Mouse (Mus musculus) heart, adult 2 months (tissue): Measurements from ENCODE around the gene Hoxb6.

Experiments
- CTCF ChIP-seq: fragments of 200-600 bp; IDR thresholded peaks from 2 replicates; pipeline ENCODE4 v1.8.1; 2022; ENCODE audit warnings: antibody characterized with exemption, mild to moderate bottlenecking, moderate library complexity
- EP300 ChIP-seq: fragments of 200-500 bp; IDR thresholded peaks from 2 replicates; pipeline ENCODE4 v1.6.1; 2011; ENCODE audit warnings: low read depth, low read length, control low read depth; ENCODE audit not compliant: insufficient read depth
- POLR2A ChIP-seq: fragments of 200-500 bp; IDR thresholded peaks from 2 replicates; pipeline ENCODE4 v1.6.1; 2011; ENCODE audit warnings: mild to moderate bottlenecking, low read depth, low read length, control low read depth; ENCODE audit not compliant: insufficient read depth

GRCm38 (mm10) chr11:96301064-96301431 lies 8.8 kb downstream of the Hoxb6 start:
- no peak for TF ChIP-seq EP300
- TF ChIP-seq CTCF, result no peak
- no peak for TF ChIP-seq POLR2A
